Mouse (Mus musculus): ENCODE measurements around the gene Kif5a.
"Not testable (repeated sequence)": the region's sequence is repeated elsewhere in the genome, so short reads cannot be mapped to it uniquely, and the experiment has no call there.

Gene Kif5a

GRCm38 (mm10) chr10:127213272-127213671, 49.9 kb downstream of the Kif5a start:
- DNase-seq, result no peak

GRCm38 (mm10) chr10:127211414-127211854, 51.7 kb downstream of the Kif5a start, which contains the start of gene Pip4k2c:
TSS of gene Pip4k2c (minus strand) at chr10:127211585.
- peak; percentile 92 to 95 for DNase-seq

- DNase-seq, result peak in 1 of 2 experiments; percentile 43
These were observed 52.2 kb downstream of the Kif5a start for GRCm38 (mm10) chr10:127210961-127211405.

GRCm38 (mm10) chr10:127209928-127210570, 53.1 kb downstream of the Kif5a start:
- DNase-seq, result no peak

DNA sequence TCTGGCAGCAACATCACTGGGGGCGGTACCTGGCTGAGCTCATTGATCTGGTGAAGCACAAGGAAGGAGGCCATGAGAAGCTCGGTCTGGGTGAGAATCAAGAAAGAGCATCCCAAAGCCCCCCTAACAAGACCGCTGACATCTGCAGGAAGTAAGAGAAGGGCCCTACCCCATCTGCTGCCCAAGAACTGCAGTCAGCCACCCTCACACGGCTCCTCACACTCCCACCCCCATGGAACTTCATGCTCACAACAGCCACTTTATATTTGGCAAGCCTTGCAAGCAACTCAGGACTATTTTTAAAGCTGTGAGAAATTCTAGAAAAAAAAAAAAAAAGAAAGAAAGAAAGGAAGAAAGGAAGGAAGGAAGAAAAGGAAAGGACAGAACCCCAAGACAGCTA, 54.2 kb downstream of the Kif5a start:
- no peak for DNase-seq

- no peak for DNase-seq
These were observed 57.8 kb downstream of the Kif5a start for GRCm38 (mm10) chr10:127205373-127205772.

- DNase-seq, result no peak
These were observed 58.6 kb downstream of the Kif5a start for GRCm38 (mm10) chr10:127204589-127204988.

DNA sequence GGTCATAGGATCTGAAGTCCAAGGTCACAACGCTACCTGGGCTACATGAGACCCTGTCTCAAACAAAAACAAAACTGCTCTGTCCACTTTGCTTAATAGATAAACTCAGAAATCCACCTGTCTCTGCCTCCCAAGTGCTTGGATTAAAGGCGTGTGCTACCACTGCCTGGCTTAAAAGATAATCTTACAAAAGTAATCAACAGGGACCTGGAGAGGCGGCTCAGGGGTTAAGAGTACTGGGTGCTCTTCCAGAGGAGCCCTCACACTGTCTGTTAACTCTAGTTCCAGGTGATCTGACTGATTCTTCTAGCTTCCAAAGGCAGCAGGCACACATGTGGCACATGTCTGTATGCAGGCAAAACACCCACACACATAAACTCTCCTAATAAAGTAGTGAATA, 60.0 kb downstream of the Kif5a start:
- DNase-seq, result no peak

DNA sequence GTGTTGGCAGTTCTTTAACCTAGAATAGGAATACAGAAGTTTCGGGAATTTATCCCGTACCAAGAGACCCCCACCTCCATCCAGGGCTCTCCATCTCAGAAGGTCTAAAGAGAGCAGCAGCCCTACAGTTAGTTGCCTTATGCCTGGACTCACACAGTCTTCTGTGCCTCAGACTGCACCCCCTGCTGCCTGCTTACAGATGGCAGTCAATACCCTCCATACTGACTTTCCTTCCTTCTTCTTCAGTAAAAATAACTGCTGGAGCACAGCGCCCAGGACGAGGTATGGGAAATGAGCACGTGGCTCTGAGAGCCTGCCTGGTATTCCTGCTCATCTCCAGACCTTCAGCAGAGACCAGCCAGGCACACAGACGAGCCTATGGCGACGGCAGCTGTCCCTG, 62.9 kb downstream of the Kif5a start:
- DNase-seq, result no peak

GRCm38 (mm10) chr10:127199474-127199873, 63.7 kb downstream of the Kif5a start:
- DNase-seq, result no peak

DNA sequence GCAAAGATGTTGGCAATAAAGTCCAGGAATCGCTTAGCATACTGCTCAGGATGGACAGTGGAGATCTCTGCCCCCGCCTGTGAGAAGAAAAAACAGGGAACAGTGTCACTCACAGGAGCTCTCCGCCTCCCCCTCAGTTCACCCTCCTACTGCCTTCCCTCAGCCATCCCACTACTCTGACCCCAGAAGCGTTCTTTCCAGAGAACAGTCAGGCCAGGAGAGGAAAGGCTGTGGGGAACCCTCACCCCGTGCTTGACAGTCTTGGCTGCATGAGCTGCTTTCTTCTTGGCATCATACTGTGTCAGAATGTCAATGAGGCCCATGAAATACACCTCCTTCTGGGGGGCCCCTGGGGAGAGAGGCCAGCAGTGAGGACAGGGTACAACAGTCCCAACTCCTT, 64.1 kb downstream of the Kif5a start:
- DNase-seq, result no peak

- DNase-seq, result no peak
These were observed 64.7 kb downstream of the Kif5a start for GRCm38 (mm10) chr10:127198492-127198891.

DNA sequence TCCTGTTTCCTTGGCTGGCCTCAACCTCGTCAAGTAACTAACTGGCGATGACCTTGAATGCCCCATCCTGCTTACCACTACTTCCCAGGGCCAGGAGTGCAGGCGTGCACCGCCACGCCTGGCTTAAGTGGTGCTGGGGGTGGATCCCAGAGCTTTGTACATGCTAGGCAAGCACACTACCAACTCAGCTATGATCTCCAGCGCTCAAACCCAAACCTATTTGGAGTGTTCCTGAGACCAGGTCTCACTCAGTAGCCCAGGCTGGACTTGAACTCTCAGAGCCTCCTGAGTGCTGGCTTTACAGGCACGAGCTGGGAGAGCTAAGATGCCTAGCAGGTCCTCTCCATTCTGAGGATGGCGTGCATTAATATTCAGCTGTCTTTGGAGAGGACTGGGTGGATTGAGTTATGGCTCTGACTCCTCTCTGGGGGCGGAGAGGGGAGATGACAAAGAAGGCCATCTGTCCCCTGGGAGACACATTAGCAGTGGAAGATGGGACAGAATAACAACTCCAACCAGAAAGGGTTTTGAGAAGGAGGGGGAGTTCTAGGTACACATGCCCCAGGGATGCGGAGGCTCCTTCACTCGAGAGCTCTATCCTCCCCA, 65.5 kb downstream of the Kif5a start:
- no peak for DNase-seq

DNA sequence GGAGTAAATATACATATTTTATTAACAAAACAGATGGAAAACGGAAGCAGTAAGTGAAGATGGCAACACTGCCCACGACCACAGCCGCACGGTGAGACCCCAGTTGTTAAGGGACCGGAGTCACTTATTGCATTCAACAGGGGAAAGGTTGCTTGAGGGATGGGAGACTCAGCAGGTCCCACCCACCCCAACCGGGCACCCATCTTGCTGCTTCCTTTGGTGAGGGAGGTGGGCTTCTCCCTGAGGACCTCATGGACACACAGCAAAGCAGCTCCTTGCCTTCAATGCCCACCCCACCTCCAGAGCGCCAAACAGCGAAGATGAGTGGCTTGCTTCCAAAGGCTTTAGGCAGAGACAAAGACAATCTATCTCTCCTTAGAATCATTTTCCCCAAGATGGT, 66.0 kb downstream of the Kif5a start:
- DNase-seq, result no peak

DNA sequence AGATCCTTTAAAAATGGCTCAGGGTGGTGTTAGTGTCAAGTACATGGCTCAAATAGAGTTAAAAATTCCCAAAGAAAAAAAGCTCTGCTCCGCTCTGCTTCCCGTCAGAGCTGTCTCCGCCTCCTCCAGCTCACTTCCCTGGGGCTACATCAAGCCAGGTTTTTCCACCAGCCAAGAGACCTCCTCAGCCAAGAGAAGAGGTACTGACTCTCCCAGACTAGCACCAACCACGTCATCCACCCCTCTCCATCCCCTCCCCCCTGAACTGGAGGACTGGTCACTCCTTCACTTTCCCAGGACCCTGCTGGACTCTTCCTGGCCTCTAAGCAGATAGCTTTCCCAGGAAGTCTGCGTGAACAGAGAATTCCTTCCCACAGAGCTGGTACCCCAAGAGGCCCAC, 66.8 kb downstream of the Kif5a start:
- peak; percentile 75 to 83 for DNase-seq

DNA sequence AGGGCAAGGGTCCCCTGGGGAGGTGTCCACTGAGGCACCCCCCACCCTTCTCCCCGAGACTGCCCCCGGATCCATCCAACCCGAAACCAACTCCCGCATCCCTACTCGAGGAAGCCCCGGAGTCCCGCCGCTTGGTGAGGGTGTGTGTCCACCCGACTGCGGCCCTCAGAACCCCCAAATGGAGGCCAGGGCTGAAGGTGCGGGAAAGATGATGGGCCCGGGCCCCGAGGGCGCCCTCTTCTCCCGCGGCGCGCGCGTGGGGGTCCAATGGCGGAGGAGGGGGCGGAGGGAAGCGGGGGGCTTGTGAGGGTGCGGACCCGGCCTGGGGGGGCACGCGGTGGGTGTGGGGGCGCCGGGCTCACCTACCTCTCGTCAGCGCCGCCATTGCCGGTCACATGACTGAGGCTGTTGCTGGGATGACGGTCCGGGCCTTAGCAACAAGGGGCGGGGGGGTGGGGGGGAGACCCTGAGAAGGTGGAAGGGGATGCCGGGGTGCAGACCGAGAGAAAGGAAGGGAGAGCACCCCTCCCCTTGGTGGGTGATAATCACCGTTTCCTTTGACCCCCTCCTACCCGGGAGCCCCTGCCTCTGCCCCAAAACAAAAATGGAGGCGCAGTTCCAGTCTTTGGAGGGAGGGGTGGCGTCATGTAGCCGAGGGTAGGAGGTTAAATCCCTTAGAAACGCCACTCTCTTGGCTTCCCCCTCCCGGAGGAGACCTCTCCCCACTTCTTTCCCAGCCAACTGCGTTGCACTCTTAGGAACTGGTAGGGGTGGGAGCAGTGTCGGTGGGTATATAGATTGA, 67.6 kb downstream of the Kif5a start, which contains the start of gene Dtx3:
Gene Dtx3 (minus strand): TSS at position 401 of the 802 bp plus-strand sequence.
- DNase-seq, result peak; percentile 42 to 52

- peak; percentile 74 to 80 for DNase-seq
These were observed 68.5 kb downstream of the Kif5a start for GRCm38 (mm10) chr10:127194428-127195327.

- no peak for DNase-seq
These were observed 70.1 kb downstream of the Kif5a start for GRCm38 (mm10) chr10:127193011-127193410.

DNA sequence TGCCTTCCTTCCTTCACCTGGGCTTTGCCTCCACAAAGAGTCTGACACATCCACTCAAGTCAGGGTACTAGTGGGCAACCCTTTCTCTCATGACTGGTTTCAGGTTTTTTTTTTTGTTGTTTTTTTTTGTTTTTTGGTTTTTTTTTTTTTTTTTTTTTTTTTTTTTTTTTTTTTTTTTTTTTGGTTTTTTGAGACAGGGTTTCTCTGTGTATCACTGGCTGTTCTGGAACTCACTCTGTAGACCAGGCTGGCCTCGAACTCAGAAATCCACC, 71.2 kb downstream of the Kif5a start:
- DNase-seq, result not testable (repeated sequence)

- DNase-seq, result no peak
These were observed 71.7 kb downstream of the Kif5a start for GRCm38 (mm10) chr10:127191191-127192056.

DNA sequence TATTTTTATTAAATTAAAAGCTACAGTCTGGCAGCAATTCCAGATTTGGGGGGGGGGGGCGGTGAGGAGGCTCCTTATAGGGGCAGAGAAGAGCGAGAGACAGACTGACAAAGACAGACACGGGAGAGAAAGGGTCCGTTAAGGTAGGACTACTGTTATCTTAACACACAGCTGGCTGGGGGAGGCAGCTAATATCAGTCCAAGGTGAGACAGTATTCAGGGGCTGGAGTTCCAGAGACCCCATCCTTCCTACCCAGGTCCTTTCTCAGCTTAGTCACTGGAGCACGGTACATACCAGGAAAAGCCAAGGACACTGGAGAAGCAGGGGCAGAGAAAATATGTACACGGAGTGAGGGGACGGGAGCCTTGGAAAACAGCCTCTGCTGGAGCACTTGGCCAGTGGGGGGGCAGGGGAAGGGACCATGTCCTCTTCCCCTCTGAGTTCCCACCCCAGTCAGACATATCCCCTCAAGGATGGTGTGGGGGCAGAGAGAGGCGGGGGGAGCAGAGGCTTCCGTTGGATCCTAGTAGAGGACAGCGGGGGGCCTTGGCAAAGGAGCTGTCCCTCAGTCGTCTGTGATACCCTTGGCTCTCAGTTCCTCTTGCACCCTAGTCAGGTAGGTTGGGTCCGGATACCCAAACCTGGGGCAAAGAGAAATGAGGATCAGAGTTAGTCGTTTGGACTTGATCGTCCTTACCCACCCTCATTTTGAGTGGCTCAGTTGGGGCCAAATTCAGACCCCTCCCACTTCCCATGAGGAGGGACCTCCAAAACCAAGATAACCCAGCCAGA, 72.6 kb downstream of the Kif5a start:
- no peak for DNase-seq
